Mouse (Mus musculus) inflammation-experienced regulatory T-cells, adult 16 weeks (primary cell): Measurements from ENCODE around the gene Lipo3. TPM values are rescaled to one million over a fixed set of nuclear protein-coding genes. Genes with fewer than 3 reads are reported as not detected.

ENCODE experiments used
- polyA plus RNA-seq: library from polyadenylated mRNA; unstranded; fragments of 100-300 nt; shearing (Covaris generic); gene quantifications from one replicate; pipeline ENCODE4 v1.2.1, GENCODE M21; 2017

Gene Lipo3
- 23.0 TPM for polyA plus RNA-seq

GRCm38 (mm10) chr19:33761287-33762086, at the start of gene Lipo3:
Gene Lipo3 (minus strand): TSS chr19:33761951.

GRCm38 (mm10) chr19:33787359-33787758, 25.6 kb upstream of the Lipo3 start, which contains the start of gene Lipo1:
Gene Lipo1 (minus strand): TSS chr19:33787459.

GRCm38 (mm10) chr19:33751259-33751658, 10.5 kb downstream of the Lipo3 start, which contains the start of gene Lipo2:
Gene Lipo2 (minus strand): TSS chr19:33751359.

GRCm38 (mm10) chr19:33625152-33625551, 136.6 kb downstream of the Lipo3 start, which contains the start of gene Gm8978:
Gene Gm8978 (minus strand): TSS chr19:33625252.

DNA sequence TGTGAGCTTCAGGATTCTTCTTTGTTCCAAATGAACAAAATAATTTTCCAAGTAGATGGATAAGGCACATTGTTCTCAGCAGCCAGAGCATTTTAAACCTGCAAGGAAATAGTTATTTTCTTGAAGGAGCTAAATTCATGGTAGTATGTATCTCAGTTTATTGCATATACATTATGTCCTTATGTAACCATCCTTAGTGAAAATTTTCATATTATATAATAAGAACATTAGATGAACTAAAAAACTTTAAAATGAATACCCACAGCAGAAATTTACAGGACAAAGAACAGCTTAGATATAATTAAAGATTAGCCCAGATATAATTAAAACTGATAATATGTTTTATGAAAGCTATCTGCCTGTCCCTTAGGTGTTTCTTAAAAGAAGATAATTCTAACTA, 244.1 kb downstream of the Lipo3 start, which contains the start of gene Lipo4:
Gene Lipo4, minus strand, starts transcription at position 101 of the 400 bp plus-strand sequence.

Other genes starting within 250 kb of the Lipo3 start
- not detected for gene Lipo4, start 244.2 kb downstream of the Lipo3 start, polyA plus RNA-seq
- not detected for gene Gm8978, start 136.7 kb downstream of the Lipo3 start, polyA plus RNA-seq
- gene Lipo2, start 10.6 kb downstream of the Lipo3 start, polyA plus RNA-seq = not detected
- gene Lipo1, start 25.5 kb upstream of the Lipo3 start, polyA plus RNA-seq = not detected
- not detected for gene Lipf, start 199.2 kb upstream of the Lipo3 start, polyA plus RNA-seq
- not detected for gene Lipk, start 246.3 kb upstream of the Lipo3 start, polyA plus RNA-seq